Mouse (Mus musculus): ENCODE measurements around the gene Crabp2. TPM values are rescaled to one million over a fixed set of nuclear protein-coding genes. Genes with fewer than 3 reads are reported as not detected.
A peak's percentile ranks its signal among the peaks of the same experiment; 100 is the strongest.

The Crabp2 gene
- polyA plus RNA-seq, 1 experiment: 0.08 TPM

GRCm38 (mm10) chr3:87960586-87961191 lies 12.2 kb downstream of the Crabp2 start:
- 1% methylated on average over 27 of the region's 27 CpGs for WGBS
- Histone ChIP-seq H3K4me1 (ENCODE audit: control insufficient read depth, insufficient read depth, insufficient read length) (no peaks in the 10 kb centered on the region), H3K27ac (ENCODE audit: insufficient read depth, low read length) (no peak overlapping the region), H3K4me3 (ENCODE audit: extremely low read depth, insufficient read depth, insufficient read length) (peak overlapping the region; percentile 31; the same call in 1 of the 2 replicates), H3K27me3 (ENCODE audit: control insufficient read depth, insufficient read depth, low read length) (peaks cover 10% of the 10 kb centered on the region), H3K36me3 (ENCODE audit: control insufficient read depth, insufficient read depth, low read length) (no peaks in the 10 kb centered on the region)
- TF ChIP-seq CTCF (IDR thresholded peaks at IDR 0.05; ENCODE audit: extremely low read depth, insufficient read depth, insufficient read length, insufficient replicate concordance) (peak; percentile 73; the same call in 1 of the 2 replicates), POLR2A (IDR thresholded peaks at IDR 0.05; ENCODE audit: low read depth, low read length) (no peak)
- peak; percentile 37 to 43 for DNase-seq (ENCODE audit: low read depth in 1 of 2, low spot score in 2 of 2)

GRCm38 (mm10) chr3:87970184-87970938 lies 21.9 kb downstream of the Crabp2 start:
- peak; percentile 34 to 36 for DNase-seq (ENCODE audit: low read depth in 1 of 2, low spot score in 2 of 2)
- Histone ChIP-seq H3K27me3 (ENCODE audit: control insufficient read depth, insufficient read depth, low read length) (peaks cover 16% of the 10 kb centered on the region), H3K4me3 (ENCODE audit: extremely low read depth, insufficient read depth, insufficient read length) (peak overlapping the region; percentile 29; the same call in 1 of the 2 replicates), H3K27ac (ENCODE audit: insufficient read depth, low read length) (no peak overlapping the region), H3K4me1 (ENCODE audit: control insufficient read depth, insufficient read depth, insufficient read length) (peaks cover 9% of the 10 kb centered on the region), H3K36me3 (ENCODE audit: control insufficient read depth, insufficient read depth, low read length) (no peaks in the 10 kb centered on the region)
- 4% methylated on average over 21 of the region's 21 CpGs for WGBS
- TF ChIP-seq POLR2A (IDR thresholded peaks at IDR 0.05; ENCODE audit: low read depth, low read length) (no peak), CTCF (IDR thresholded peaks at IDR 0.05; ENCODE audit: extremely low read depth, insufficient read depth, insufficient read length, insufficient replicate concordance) (peak; percentile 52; the same call in 1 of the 2 replicates)

DNA sequence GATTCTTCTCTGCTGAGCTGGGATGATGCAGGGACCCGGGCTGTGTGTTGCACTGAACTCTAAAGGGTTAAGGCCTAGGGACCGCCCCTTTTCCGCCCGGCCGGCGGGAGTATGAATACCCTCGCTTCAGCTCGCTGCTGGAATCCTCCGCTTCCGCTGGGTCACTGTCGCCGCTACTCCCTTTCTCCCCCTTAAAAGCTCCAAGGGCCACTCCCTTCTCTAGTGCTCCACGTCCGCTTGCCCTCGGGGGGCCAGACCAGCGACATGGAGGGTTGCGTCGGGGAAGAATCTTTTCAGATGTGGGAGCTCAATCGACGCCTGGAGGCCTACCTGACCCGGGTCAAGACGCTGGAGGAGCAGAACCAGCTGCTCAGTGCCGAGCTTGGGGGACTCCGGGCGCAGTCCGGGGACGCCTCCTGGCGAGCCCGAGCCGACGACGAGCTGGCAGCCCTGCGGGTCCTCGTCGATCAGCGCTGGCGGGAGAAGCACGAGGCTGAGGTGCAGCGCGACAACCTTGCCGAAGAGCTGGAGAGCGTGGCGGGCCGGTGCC lies 22.5 kb downstream of the Crabp2 start, which contains the start of gene Nes:
Nes (plus strand) TSS at position 140 of the 550 bp plus-strand sequence.
- Histone ChIP-seq H3K4me3 (ENCODE audit: extremely low read depth, insufficient read depth, insufficient read length) (peak within 1 kb of the TSS; percentile 29), H3K27ac (ENCODE audit: insufficient read depth, low read length) (no peak within 1 kb of the TSS; the same call in 1 of the 2 replicates), H3K27me3 (ENCODE audit: control insufficient read depth, insufficient read depth, low read length) (peaks cover 16% of the 10 kb centered on the region), H3K36me3 (ENCODE audit: control insufficient read depth, insufficient read depth, low read length) (no peaks in the 10 kb centered on the region), H3K4me1 (ENCODE audit: control insufficient read depth, insufficient read depth, insufficient read length) (peaks cover 9% of the 10 kb centered on the region)
- no peak for DNase-seq (ENCODE audit: low read depth in 1 of 2, low spot score in 2 of 2)
- WGBS: 1% methylated on average over 44 of the region's 44 CpGs
- TF ChIP-seq POLR2A (IDR thresholded peaks at IDR 0.05; ENCODE audit: low read depth, low read length) (no peak), CTCF (IDR thresholded peaks at IDR 0.05; ENCODE audit: extremely low read depth, insufficient read depth, insufficient read length, insufficient replicate concordance) (no peak)

DNA sequence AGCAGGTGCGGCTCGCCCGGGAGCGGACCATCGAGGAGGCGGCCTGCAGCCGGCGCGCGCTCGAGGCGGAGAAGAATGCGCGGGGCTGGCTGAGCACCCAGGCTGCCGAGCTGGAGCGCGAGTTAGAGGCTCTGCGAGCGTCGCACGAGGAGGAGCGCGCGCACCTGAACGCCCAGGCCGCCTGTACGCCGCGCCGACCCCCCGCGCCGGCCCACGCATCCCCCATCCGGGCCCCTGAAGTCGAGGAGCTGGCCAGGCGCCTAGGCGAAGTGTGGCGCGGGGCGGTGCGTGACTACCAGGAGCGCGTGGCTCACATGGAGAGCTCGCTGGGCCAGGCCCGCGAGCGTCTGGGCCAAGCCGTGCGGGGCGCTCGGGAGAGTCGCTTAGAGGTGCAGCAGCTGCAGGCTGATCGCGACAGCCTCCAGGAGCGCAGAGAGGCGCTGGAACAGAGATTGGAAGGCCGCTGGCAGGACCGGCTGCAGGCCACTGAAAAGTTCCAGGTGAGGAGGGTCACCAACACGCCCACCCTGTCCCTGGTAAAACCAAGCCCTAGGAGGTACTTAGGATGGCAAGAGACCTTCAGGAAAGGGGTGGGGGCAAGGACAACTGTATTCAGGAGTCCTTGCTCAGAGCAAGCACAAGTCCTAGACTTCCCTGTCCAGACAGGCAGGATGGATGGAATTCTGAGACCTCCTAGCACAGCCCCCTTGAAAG lies 23.2 kb downstream of the Crabp2 start:
- peaks cover 9% of the 10 kb centered on the region for H3K4me1 ChIP-seq (ENCODE audit: control insufficient read depth, insufficient read depth, insufficient read length)
- DNase-seq (ENCODE audit: low read depth in 1 of 2, low spot score in 2 of 2): no peak
- TF ChIP-seq POLR2A (IDR thresholded peaks at IDR 0.05; ENCODE audit: low read depth, low read length) (no peak), CTCF (IDR thresholded peaks at IDR 0.05; ENCODE audit: extremely low read depth, insufficient read depth, insufficient read length, insufficient replicate concordance) (no peak)
- H3K36me3 ChIP-seq (ENCODE audit: control insufficient read depth, insufficient read depth, low read length): no peaks in the 10 kb centered on the region
- no peak overlapping the region; the same call in 1 of the 2 replicates for H3K27ac ChIP-seq (ENCODE audit: insufficient read depth, low read length)
- peaks cover 16% of the 10 kb centered on the region for H3K27me3 ChIP-seq (ENCODE audit: control insufficient read depth, insufficient read depth, low read length)
- 6% methylated on average over 60 of the region's 60 CpGs for WGBS
- H3K4me3 ChIP-seq (ENCODE audit: extremely low read depth, insufficient read depth, insufficient read length): peak overlapping the region; percentile 20; the same call in 1 of the 2 replicates

DNA sequence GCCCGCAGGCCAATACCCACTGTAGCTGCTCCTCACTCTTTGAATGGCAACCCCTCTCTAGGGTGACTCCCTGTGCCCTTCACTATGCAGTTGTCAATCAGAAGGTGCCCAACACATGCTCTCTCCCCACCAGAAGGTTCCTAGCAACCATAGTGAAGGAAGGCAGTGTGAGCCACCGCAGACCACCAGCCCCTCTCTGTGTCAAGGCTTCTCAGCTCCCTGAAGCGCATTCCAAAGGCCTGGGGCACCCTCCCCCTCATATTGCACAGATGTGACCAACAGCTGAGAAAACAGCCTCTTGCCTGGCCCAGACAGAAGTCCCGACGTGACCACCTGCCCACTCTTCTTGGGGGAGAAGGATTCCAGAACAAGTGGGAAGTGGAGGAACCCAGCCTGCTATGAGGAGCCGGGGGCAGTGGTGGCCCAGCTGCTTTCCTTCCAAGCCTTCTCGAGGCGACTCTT lies 23.8 kb downstream of the Crabp2 start:
- peaks cover 9% of the 10 kb centered on the region for H3K4me1 ChIP-seq (ENCODE audit: control insufficient read depth, insufficient read depth, insufficient read length)
- H3K27me3 ChIP-seq (ENCODE audit: control insufficient read depth, insufficient read depth, low read length): peaks cover 16% of the 10 kb centered on the region
- no peaks in the 10 kb centered on the region for H3K36me3 ChIP-seq (ENCODE audit: control insufficient read depth, insufficient read depth, low read length)
- no peak overlapping the region for H3K4me3 ChIP-seq (ENCODE audit: extremely low read depth, insufficient read depth, insufficient read length)
- no peak overlapping the region for H3K27ac ChIP-seq (ENCODE audit: insufficient read depth, low read length)
- no peak for DNase-seq (ENCODE audit: low read depth in 1 of 2, low spot score in 2 of 2)
- TF ChIP-seq CTCF (IDR thresholded peaks at IDR 0.05; ENCODE audit: extremely low read depth, insufficient read depth, insufficient read length, insufficient replicate concordance) (no peak), POLR2A (IDR thresholded peaks at IDR 0.05; ENCODE audit: low read depth, low read length) (no peak)
- WGBS: 66% methylated on average over 8 of the region's 8 CpGs

DNA sequence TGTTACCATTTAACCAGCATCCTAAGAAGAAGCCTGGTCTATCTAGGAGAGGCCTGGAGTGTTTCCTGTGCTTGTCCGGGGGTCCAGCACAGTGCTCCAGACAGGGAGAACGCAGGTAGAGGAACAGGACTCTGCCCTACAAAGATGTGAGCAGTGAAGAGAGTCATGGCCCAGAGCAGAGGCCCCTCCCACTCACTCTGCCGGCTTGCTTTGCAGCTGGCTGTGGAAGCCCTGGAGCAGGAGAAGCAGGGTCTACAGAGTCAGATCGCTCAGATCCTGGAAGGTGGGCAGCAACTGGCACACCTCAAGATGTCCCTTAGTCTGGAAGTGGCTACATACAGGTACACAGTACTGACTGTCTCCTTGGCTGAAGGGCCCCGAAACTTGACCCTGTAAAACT lies 24.3 kb downstream of the Crabp2 start:
- Histone ChIP-seq H3K4me3 (ENCODE audit: extremely low read depth, insufficient read depth, insufficient read length) (no peak overlapping the region), H3K4me1 (ENCODE audit: control insufficient read depth, insufficient read depth, insufficient read length) (peaks cover 9% of the 10 kb centered on the region), H3K27ac (ENCODE audit: insufficient read depth, low read length) (no peak overlapping the region), H3K36me3 (ENCODE audit: control insufficient read depth, insufficient read depth, low read length) (no peaks in the 10 kb centered on the region), H3K27me3 (ENCODE audit: control insufficient read depth, insufficient read depth, low read length) (peaks cover 16% of the 10 kb centered on the region)
- WGBS: 78% methylated on average over 5 of the region's 5 CpGs
- TF ChIP-seq POLR2A (IDR thresholded peaks at IDR 0.05; ENCODE audit: low read depth, low read length): no peak
- no peak for DNase-seq (ENCODE audit: low read depth in 1 of 2, low spot score in 2 of 2)

All from spleen, adult 2 months (tissue).